Mouse (Mus musculus) central nervous system, embryonic 18 days (tissue): ENCODE measurements around the gene Amer3. TPM values are rescaled to one million over a fixed set of nuclear protein-coding genes. Genes with fewer than 3 reads are reported as not detected.

Experiments
- polyA plus RNA-seq: library from polyadenylated mRNA; depleted of rRNA; stranded (reverse); fragments of >200 nt; gene quantifications from 2 replicates; pipeline ENCODE4 v1.2.3, GENCODE M21; 2012; rRNA removed

The Amer3 gene
- polyA plus RNA-seq, result 26.7 and 27.2 TPM in 2 replicates

DNA sequence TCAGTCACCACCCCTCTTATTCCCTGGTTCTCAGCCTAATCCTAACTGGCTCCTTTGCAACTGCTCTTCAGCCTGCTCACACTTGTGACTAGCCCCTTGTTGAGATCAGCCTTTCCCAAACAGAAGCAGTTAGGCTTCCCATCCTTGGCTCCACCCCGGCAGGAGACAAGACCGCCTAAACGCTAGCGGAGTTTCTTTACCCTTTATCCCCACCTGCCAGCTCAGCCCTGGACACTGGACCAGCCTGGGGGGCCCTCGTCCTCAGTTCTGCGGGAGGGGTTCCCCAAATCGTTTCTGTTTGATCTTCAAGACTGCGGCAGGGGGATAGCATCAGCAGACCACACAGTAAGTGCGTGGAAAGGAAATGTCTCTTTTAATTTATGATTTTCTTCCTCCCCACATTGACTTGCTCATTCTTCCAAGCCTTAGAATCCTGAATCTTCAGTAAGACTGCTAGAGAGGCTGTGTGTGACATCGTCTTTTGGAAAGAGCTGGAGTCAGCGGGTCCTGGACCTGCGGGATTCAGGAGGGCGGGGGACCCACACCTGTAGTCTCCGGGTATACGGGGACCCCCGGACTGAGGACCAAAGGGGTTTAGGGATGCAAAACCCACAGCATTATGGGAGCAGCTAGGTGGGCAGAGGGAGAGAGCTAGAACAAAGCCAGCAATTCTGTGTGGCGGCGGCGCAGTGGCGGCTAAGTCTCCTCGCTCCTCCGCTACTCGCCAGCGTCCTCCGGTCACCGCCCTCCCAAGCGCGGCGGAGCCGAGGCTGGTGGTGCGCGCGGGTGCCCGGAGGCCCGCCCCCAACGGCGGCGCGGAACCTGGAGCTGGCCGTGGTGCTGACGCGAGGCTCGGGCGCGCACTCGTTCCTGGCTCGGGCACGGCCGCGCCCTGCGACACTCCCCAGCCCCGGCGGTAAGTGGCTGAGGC lies at the start of gene Amer3:
Amer3 (plus strand) TSS at position 807 of the 931 bp plus-strand sequence.

DNA sequence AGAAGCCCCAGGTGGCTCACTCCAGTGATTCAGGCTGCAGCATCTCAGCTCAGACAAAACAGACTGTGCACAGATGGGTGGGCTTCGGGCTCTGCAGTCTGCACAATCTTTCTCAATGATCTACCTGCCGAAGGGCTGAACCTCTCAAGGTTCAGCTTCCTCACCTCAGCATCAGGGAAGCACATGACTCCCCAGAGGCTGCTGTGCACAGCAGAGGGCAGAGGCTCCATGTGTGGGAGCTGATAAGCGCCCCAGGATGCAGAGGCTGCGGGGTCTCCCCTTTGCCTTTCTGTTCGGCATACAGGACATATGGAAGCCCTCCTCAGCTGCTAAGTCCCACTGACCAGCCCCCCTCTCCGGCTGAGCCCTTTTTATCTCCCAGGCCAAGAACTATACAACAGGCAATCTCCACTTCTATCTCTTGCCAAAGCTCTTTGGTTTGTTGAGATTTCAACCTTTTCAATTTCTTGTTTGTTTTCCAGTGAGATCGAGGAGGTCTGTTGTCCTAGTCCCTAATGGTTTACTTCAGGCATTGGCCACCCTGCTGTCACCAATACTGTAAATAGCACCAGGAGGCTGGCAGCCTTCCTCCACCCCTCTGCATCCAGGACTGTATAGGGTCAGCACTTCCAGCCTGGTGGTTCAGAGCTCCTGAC lies 44.3 kb upstream of the Amer3 start, which contains the start of gene Cfc1:
Cfc1 (plus strand) TSS at position 606 of the 656 bp plus-strand sequence.

GRCm38 (mm10) chr1:34560843-34561242 lies 18.6 kb upstream of the Amer3 start, which contains the start of gene Prss40:
Prss40 (minus strand) TSS chr1:34560943.

Other genes with a start within 250 kb of the Amer3 start
- gene Ccdc115, start 140.0 kb upstream of the Amer3 start, polyA plus RNA-seq, result 56.5 and 59.1 TPM in 2 replicates
- gene Imp4, start 139.8 kb upstream of the Amer3 start, polyA plus RNA-seq, result 28.5 and 30.0 TPM in 2 replicates
- gene Ptpn18, start 119.9 kb upstream of the Amer3 start, polyA plus RNA-seq, result 6.6 TPM in 2 replicates
- gene Prss39, start 81.2 kb upstream of the Amer3 start, polyA plus RNA-seq, result not detected in 2 replicates
- 0.25 and 0.43 TPM in 2 replicates for gene Cfc1, start 44.0 kb upstream of the Amer3 start, polyA plus RNA-seq
- gene Prss40, start 18.7 kb upstream of the Amer3 start, polyA plus RNA-seq, result not detected in 2 replicates